Mouse (Mus musculus): Measurements from ENCODE around the gene Alg2. TPM values are rescaled to one million over a fixed set of nuclear protein-coding genes. Genes with fewer than 3 reads are reported as not detected.
A peak's percentile ranks its signal among the peaks of the same experiment; 100 is the strongest.

Gene Alg2
- polyA plus RNA-seq, 1 experiment: 5.8 TPM

DNA sequence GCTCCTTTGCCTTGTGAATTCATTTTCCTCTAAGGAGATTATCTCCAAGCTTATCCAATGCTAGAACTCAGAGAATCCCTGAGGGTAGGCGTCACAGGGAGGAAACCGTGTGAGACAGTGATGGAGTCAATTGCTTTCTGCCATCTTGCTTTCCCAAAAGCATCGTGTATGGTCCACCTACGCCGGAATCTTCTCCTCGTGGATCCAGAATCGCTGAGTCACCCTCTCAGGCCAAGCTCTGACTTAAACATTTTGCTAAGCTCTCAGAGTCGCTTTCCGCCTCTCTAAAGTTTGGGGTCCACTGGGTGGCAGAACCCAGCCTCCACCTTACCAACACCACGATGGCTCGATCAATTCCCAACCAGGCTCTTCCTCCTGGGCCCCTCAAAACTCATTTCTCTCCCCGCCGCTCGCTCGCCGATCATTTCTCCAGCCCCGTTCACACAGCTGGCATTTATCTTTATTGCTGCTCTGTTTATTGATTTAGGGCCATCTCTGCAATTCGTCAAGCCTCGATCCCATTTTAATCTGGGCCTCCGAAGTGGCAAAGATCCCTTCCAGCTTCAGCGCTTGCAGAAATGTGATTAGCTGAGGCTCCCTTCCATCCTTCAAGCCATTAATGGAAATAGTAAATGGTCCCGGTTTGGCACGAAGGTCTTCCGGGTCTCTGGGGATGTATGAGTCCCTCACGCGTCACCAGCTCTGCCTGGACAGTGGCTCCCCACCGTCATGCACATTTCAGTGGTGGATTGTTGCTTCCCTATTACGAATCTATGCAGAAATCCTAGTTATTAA lies 38.4 kb downstream of the Alg2 start:
- Histone ChIP-seq H3K27me3 (ENCODE audit: control insufficient read depth, insufficient read depth, low read length) (no peaks in the 10 kb centered on the region), H3K4me1 (ENCODE audit: control insufficient read depth, insufficient read depth, low read length) (peaks cover 8% of the 10 kb centered on the region), H3K36me3 (ENCODE audit: control insufficient read depth, insufficient read depth, low read length) (no peaks in the 10 kb centered on the region), H3K4me3 (ENCODE audit: control insufficient read depth, low read depth, low read length) (peak overlapping the region; percentile 38; the same call in 1 of the 2 replicates), H3K27ac (ENCODE audit: control insufficient read depth, insufficient read depth, low read depth, low read length) (no peak overlapping the region)
- TF ChIP-seq CTCF (IDR thresholded peaks at IDR 0.05; ENCODE audit: control insufficient read depth, insufficient read depth, insufficient replicate concordance, low read depth, low read length): no peak
- TF ChIP-seq POLR2A (IDR thresholded peaks at IDR 0.05; ENCODE audit: control insufficient read depth, low read depth, low read length): no peak

DNA sequence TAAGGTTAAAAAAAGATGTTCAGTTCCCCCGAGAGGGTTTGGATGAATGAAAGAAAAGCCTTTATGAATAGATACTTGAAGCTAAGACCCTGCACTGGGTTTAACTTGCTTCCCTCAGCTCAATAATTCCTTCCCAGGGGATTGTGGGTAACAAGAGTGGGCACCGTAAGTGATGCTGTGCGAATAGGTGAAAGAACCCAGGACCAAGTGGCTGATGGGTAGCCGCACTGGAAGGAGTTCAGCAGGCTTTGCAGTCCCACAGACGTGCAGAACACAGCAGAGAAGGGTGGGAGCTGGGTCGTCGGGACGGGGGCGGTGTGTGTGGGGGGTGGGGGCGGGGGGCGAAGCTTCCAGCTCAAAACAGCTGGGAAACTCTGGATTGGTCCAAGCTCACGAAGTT lies 39.0 kb downstream of the Alg2 start:
- peaks cover 8% of the 10 kb centered on the region for H3K4me1 ChIP-seq (ENCODE audit: control insufficient read depth, insufficient read depth, low read length)
- no peak overlapping the region for H3K4me3 ChIP-seq (ENCODE audit: control insufficient read depth, low read depth, low read length)
- H3K27ac ChIP-seq (ENCODE audit: control insufficient read depth, insufficient read depth, low read depth, low read length): no peak overlapping the region
- H3K27me3 ChIP-seq (ENCODE audit: control insufficient read depth, insufficient read depth, low read length): no peaks in the 10 kb centered on the region
- no peaks in the 10 kb centered on the region for H3K36me3 ChIP-seq (ENCODE audit: control insufficient read depth, insufficient read depth, low read length)
- TF ChIP-seq CTCF (IDR thresholded peaks at IDR 0.05; ENCODE audit: control insufficient read depth, insufficient read depth, insufficient replicate concordance, low read depth, low read length) (no peak), POLR2A (IDR thresholded peaks at IDR 0.05; ENCODE audit: control insufficient read depth, low read depth, low read length) (no peak)

DNA sequence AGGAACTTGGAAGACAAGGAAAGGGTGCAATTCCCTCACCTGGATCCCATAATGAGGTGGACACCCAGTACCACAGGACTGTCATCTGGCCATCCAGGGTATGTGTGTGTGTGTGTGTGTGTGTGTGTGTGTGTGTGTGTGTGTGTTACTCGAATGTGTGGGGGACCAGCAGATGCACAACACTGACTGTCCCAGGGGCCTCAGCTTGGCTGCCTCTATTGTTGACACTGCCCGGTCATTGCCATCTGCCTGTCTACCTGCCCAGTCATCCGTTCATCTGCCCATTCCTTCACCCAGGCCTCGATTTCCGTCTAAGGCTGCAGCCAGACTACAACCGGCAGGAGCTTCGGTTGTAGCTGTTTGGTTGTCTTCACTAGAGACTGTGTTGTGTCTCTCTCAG lies 41.4 kb downstream of the Alg2 start:
- no peaks in the 10 kb centered on the region for H3K36me3 ChIP-seq (ENCODE audit: control insufficient read depth, insufficient read depth, low read length)
- H3K27me3 ChIP-seq (ENCODE audit: control insufficient read depth, insufficient read depth, low read length): no peaks in the 10 kb centered on the region
- no peak for TF ChIP-seq CTCF (IDR thresholded peaks at IDR 0.05; ENCODE audit: control insufficient read depth, insufficient read depth, insufficient replicate concordance, low read depth, low read length)
- TF ChIP-seq POLR2A (IDR thresholded peaks at IDR 0.05; ENCODE audit: control insufficient read depth, low read depth, low read length): no peak
- H3K4me3 ChIP-seq (ENCODE audit: control insufficient read depth, low read depth, low read length): no peak overlapping the region
- no peak overlapping the region for H3K27ac ChIP-seq (ENCODE audit: control insufficient read depth, insufficient read depth, low read depth, low read length)
- peaks cover 3% of the 10 kb centered on the region for H3K4me1 ChIP-seq (ENCODE audit: control insufficient read depth, insufficient read depth, low read length)

DNA sequence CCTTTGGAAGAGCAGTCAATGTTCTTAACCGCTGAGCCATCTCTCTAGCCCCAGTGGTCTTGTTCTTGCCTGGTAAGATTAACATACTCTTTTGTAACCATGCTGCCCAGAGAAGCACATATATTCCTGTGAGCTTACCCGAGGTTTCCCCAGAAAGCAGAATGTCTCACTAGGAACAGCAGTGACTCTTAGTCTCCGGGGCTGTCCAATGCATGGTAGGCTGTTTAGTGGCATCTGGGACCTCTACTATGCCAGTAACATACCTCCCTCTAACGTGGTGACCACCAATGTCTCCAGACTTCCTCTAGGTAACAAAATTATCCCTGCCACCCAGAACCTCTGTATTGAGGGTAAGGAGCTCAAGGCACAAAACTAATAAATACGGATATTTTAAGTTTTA lies 43.1 kb downstream of the Alg2 start:
- Histone ChIP-seq H3K27ac (ENCODE audit: control insufficient read depth, insufficient read depth, low read depth, low read length) (no peak overlapping the region), H3K27me3 (ENCODE audit: control insufficient read depth, insufficient read depth, low read length) (no peaks in the 10 kb centered on the region), H3K36me3 (ENCODE audit: control insufficient read depth, insufficient read depth, low read length) (no peaks in the 10 kb centered on the region), H3K4me1 (ENCODE audit: control insufficient read depth, insufficient read depth, low read length) (no peaks in the 10 kb centered on the region; the same call in none of the 2 replicates), H3K4me3 (ENCODE audit: control insufficient read depth, low read depth, low read length) (no peak overlapping the region)
- TF ChIP-seq POLR2A (IDR thresholded peaks at IDR 0.05; ENCODE audit: control insufficient read depth, low read depth, low read length) (no peak), CTCF (IDR thresholded peaks at IDR 0.05; ENCODE audit: control insufficient read depth, insufficient read depth, insufficient replicate concordance, low read depth, low read length) (no peak)

DNA sequence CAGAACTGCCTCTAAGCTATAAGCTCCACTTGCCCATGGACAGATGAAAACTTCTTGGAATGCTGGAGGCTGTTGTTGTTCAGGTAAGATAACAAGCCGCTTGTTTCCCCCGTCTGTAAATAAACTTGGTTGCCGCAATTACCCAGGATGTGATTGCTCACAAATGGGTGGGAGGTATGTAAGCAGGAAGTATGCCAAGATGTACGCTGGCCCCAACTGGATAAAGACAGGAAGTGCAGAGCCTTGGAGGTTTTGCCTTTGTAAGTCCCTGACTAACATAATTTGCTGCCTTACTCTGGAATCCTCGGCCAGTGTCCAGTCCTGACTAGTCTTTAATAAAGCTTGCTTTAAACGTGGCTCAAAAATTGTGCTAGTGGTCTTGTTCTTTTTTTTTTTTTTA lies 43.6 kb downstream of the Alg2 start:
- H3K27me3 ChIP-seq (ENCODE audit: control insufficient read depth, insufficient read depth, low read length): no peaks in the 10 kb centered on the region
- TF ChIP-seq POLR2A (IDR thresholded peaks at IDR 0.05; ENCODE audit: control insufficient read depth, low read depth, low read length) (no peak), CTCF (IDR thresholded peaks at IDR 0.05; ENCODE audit: control insufficient read depth, insufficient read depth, insufficient replicate concordance, low read depth, low read length) (no peak)

DNA sequence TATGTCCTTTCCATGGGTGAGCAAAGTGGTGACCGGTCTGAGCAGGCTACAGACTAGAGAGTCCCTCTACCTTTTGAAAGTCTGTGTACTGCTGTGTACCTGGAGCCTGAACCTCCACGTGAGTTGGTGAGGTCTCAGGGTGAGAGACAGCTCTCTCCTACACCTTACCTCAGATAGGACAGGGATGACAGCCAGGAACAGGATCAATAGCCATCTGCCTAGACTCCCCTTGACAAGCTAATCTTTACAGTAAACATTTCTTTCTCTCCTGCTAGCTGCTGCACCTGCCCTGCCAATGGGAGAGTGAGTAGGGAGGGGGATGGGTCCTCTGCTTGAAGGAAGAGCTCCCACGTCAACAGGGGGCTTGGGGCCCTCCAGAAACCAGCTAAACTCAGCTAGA lies 46.5 kb downstream of the Alg2 start:
- Histone ChIP-seq H3K27ac (ENCODE audit: control insufficient read depth, insufficient read depth, low read depth, low read length) (no peak overlapping the region), H3K36me3 (ENCODE audit: control insufficient read depth, insufficient read depth, low read length) (no peaks in the 10 kb centered on the region), H3K4me3 (ENCODE audit: control insufficient read depth, low read depth, low read length) (no peak overlapping the region), H3K4me1 (ENCODE audit: control insufficient read depth, insufficient read depth, low read length) (peaks cover 2% of the 10 kb centered on the region), H3K27me3 (ENCODE audit: control insufficient read depth, insufficient read depth, low read length) (no peaks in the 10 kb centered on the region)
- TF ChIP-seq CTCF (IDR thresholded peaks at IDR 0.05; ENCODE audit: control insufficient read depth, insufficient read depth, insufficient replicate concordance, low read depth, low read length): no peak
- TF ChIP-seq POLR2A (IDR thresholded peaks at IDR 0.05; ENCODE audit: control insufficient read depth, low read depth, low read length): no peak

More for the DNA sequence above, 43.6 kb downstream of the Alg2 start:
- Histone ChIP-seq H3K36me3 (ENCODE audit: control insufficient read depth, insufficient read depth, low read length) (no peaks in the 10 kb centered on the region), H3K4me1 (ENCODE audit: control insufficient read depth, insufficient read depth, low read length) (no peaks in the 10 kb centered on the region; the same call in none of the 2 replicates), H3K4me3 (ENCODE audit: control insufficient read depth, low read depth, low read length) (no peak overlapping the region), H3K27ac (ENCODE audit: control insufficient read depth, insufficient read depth, low read depth, low read length) (no peak overlapping the region)

DNA sequence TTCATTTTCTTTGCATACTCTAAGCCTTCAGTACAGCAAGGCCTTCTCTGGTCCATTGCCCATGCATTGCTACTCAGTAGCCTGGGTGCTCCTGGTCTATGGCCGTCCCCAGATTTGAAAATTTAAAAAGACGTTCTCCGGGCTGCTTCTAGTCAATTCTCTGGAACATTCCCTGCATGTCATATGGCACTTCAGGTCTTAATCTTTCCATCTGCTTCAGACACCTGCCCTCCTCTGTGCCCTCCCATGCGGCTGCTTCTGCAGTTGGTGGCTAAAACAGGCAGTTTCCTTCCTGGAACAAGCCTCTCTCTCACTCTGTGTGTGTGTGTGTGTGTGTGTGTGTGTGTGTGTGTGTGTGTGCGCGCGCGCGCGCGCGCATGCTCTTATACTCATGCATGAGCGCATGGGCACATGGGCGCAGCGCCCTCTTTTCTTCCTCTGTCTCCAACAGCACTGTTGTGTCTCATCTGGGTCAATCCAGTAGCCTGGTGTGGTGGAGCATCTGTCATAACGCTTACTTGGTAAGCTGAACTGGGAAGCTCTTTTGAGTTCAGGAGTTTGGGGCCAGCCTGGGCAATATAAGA lies 48.8 kb downstream of the Alg2 start:
- no peaks in the 10 kb centered on the region for H3K36me3 ChIP-seq (ENCODE audit: control insufficient read depth, insufficient read depth, low read length)
- peaks cover 2% of the 10 kb centered on the region for H3K4me1 ChIP-seq (ENCODE audit: control insufficient read depth, insufficient read depth, low read length)
- no peak overlapping the region for H3K27ac ChIP-seq (ENCODE audit: control insufficient read depth, insufficient read depth, low read depth, low read length)
- no peak for TF ChIP-seq POLR2A (IDR thresholded peaks at IDR 0.05; ENCODE audit: control insufficient read depth, low read depth, low read length)
- TF ChIP-seq CTCF (IDR thresholded peaks at IDR 0.05; ENCODE audit: control insufficient read depth, insufficient read depth, insufficient replicate concordance, low read depth, low read length): no peak
- no peak overlapping the region for H3K4me3 ChIP-seq (ENCODE audit: control insufficient read depth, low read depth, low read length)
- H3K27me3 ChIP-seq (ENCODE audit: control insufficient read depth, insufficient read depth, low read length): no peaks in the 10 kb centered on the region
